Mouse (Mus musculus) induced T-regulatory cell, adult 2 months (primary cell): ENCODE measurements around the gene Epha6.
A peak's percentile ranks its signal among the peaks of the same experiment; 100 is the strongest.

Source experiments
- DNase-seq: peaks from one replicate; pipeline ENCODE4 v3.0.0-alpha.2; 2012; ENCODE audit warnings: low read depth

Epha6 gene

DNA sequence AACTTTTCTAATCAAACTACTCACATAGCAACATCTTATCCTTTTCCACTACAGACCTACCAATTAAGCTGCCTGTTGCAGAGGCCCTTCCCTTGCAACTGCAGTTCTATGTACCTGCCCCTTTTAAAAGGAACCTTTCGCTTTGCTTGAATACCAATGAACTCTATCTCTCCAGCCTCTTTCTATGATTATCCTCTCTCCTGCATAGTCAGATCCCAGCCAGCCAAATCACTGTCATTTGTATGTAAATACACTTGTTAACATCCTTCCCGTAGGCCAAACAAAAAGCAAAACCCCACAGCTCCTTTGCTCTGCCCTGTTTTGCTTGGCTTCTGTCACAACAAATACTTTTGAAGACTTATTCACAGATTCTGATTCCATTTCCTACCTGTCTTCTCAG lies 961.6 kb downstream of the Epha6 start:
- no peak for DNase-seq

DNA sequence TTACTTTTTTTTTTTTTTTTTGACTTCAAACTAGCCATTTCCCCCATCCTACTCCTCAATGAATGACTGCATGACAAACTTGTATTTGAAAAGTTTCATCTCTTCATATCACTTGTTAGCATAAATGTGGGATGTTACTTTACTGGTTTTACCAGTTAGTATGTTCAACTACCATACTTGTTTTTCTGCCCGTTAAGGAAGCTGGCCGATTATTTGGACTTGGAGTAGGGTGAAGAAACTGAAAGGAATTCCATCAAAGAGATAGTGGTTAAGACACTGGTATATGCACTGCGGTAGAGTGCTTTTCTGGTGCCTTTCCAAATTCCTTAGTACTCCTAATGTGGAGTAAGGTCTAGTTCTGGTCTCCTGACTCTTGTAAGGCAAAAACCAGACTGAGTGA lies 965.3 kb downstream of the Epha6 start:
- no peak for DNase-seq

DNA sequence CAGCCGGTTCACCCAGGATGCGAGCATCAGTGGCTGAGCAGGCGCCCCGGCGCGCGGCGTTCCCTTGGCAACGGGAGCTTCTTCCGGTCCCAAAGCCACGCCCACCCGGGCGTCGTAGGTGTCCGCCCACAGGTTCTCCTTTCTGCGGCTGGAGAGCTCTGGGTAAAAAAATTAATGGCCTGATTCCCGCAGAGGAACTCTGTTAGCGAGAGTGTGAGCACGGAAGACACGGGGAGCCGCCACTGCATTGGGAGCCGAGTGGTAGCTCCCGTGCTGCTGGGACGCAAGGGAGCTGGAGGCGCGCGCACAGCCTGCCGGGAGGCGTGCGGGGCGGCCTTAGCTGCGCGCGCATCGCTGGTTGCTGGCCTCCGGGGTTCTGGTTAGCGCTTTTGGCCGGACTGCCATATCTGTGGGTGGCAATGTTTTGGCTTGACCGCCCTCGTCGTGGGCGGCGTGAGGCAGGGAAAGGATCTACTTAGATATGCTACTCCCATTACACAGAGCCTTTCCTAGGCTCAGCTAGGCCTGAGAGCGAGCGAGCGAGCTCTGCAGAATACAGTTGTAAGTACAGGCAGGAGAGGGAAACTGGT lies 966.1 kb downstream of the Epha6 start, which contains the start of gene Arl6:
Gene Arl6, minus strand, starts transcription at position 290 of the 590 bp plus-strand sequence.
- DNase-seq, result peak; percentile 96

DNA sequence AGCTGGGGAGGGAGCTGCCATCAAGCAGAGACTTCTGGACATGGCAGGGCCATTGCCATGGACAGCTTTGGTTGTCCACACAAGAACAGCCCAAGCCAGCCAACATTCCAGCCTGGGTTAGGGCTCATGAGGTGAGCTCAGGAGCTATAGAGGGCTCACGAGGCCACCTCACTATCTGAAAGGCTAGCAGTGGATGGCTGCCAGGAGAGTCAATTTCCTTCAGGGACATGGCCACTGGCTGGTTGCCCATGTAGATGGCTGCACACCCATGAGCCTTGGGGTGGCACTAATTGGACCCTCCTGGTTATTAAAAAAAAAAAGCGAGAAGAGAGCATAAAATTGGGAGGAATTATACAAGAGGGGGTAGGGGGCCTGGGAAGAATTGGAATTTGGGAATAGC lies 970.7 kb downstream of the Epha6 start:
- DNase-seq, result no peak

DNA sequence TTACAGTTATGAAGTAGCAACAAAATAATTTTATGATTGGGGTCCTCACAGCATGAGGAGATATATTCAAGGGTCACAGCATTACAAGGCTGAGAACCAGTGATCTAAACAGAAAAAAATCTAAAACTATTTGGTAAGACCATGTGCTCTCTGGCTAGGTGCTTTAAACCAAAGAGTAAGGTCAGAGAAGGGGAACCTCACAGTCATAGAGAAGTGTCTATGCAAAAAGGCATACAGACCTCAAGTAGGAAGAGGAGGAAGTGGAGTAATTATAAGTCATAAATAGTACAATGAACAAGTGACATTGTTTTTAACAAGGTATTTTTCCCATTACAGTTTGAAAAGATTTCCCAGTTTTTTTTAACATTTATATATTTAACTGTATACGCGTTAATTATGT lies 983.8 kb downstream of the Epha6 start:
- no peak for DNase-seq

DNA sequence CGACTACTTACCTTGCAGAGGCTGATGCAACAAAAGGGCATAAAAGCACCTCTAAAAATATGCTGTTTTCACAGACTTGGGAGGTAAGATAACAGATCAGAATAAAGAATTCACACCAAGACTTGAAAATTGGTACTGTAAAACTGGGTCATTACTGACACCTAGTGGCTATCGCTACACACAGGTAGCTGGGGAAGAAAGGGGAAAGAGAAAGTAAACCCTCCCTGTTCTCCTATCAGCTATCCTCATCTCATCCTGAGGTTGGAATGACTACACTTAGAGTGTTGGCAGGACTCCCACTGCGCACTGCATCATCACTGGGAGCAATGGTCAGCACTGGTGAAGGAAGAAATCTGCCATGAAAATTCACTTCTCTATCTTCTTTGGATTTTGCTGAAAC lies 988.2 kb downstream of the Epha6 start:
- peak; percentile 80 for DNase-seq

DNA sequence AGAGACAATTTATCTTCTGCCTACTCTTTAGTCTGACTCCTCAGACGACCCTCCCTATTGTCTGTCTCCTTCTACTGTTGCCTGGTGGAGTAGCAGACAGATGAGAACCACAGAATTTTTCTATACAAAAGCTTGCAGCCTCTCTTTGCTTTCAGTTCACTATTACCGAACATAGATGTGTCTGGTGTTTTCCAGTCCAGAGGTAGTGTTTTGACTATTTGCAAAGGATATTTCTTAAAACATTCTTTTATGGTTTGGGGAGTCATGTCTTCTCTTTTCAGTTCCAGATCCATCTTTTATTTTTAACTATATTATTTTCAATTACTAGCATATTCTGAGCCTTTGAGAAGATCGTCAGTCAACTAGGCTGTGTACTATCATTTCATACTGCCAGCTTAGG lies 989.7 kb downstream of the Epha6 start:
- DNase-seq, result no peak

DNA sequence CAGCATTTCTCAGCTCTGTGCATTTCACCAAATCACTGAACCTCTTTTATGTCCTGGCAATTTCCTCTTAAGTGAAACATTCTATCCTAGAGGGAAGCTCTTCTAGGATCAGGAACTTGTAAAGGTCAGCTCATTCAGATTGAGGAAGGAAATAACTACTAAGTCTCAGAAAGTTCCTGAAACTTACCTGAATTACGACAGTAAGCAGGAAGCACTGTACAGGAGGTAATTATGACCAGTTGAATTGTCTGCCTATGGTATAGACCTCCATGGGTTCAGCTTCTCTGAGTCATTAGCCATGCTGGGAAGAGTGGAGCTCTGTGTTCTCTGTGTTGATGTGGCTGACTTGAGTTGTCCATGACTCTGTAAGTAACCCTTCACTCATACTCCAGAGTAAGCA lies 994.6 kb downstream of the Epha6 start:
- no peak for DNase-seq

DNA sequence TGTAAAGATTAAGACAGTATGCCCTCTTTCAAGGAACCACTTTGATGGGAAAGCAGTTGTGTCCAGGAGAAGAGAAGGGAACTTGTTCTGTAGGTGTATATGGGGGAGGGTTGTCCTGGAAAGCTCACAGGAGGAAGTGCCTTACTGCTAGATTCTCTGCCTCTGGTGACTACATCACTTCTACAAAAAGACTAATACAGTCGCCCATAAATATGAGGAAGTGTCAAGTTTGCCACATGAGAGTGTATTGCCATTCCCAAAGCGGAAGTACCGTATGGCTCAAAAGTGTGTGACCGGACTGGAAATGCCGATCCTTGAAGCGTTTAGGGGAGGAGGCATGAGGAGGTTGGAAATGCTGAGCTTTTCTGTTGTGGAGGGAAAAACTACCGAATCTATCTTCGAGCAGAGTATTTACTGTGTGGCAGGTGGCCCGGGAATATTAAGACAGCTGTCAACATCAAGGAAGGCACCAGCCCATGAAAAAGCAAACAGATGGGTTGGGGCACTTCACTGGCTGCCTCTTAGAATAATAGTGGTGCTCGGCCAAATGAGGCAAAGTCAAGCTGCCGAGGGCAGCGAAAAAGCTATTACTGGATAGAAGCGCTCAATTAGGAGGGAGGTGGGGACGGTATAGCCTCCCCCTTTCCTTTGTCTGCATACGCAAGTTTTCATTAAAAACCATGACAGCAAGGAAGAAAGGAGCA lies 1001.1 kb downstream of the Epha6 start:
- DNase-seq, result no peak
